Comparison of ENCODE assay signal across 16 mouse cellular contexts in the genomic region with DNA sequence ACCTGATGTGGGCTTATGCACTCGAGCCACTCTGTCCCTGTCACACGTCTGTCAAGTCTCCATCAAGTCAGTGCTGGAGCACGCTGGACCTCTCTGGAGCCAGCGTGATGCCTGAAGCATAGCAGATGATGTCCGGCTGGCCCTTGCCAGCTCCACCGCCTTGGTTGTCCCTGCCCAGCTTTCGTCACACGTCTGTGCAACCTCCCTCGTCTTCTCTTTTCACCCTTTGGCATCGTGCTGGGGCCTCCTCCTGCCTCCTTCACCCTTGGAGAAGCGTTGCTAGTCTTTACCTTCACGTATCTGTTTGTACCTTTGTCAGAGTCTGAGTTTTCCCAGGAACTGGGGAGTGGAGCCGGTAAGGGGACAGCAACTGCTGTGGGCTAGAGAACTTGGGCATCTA. TPM values are rescaled to one million over a fixed set of nuclear protein-coding genes. Genes with fewer than 3 reads are reported as not detected.
A peak's percentile ranks its signal among the peaks of the same experiment; 100 is the strongest.
DNase-seq lines count a peak whose midpoint lies in the region; ATAC-seq lines count a peak whose summit lies in the region.
"Had no signal": no experiment of that assay in that cellular context is flagged by ENCODE, and none has a peak within 500 bp of the region (broad histone marks: within the 10 kb centered on the region; RNA-seq: fewer than 3 reads in every experiment).

No protein-coding gene starts in this region.

- H3K4me3 ChIP-seq in heart, embryonic 15.5 days: no peak overlapping the region
- no peak overlapping the region for H3K4me3 ChIP-seq in neural tube, embryonic 12.5 days

- intact Hi-C loops in heart, postnatal 10 days (cut with DNase I): no loop called here

- no peak overlapping the region for H3K9ac ChIP-seq in heart, embryonic 15.5 days
- H3K9ac ChIP-seq in neural tube, embryonic 12.5 days: no peak overlapping the region

- DNase-seq in cerebellum, postnatal 36 days: no peak
- no peak for DNase-seq in heart, postnatal 10 days
- no peak for DNase-seq in neural tube, embryonic 10.5 days (ENCODE audit: extremely low spot score, low spot score)
- DNase-seq in layer of hippocampus, postnatal 10 days (ENCODE audit: low spot score in 2 of 2): no peak
- no peak for DNase-seq in frontal cortex, postnatal 10 days (ENCODE audit: low spot score in 2 of 2)
- DNase-seq: gastrocnemius, postnatal 36 days had no signal

- H3K9me3 ChIP-seq in heart, embryonic 15.5 days (replicated peaks): no peaks in the 10 kb centered on the region
- H3K9me3 ChIP-seq in neural tube, embryonic 12.5 days: no peaks in the 10 kb centered on the region

- 38% methylated on average over 13 of the region's 13 CpGs for WGBS in heart, embryonic 15.5 days
- 87% methylated on average over 13 of the region's 13 CpGs for WGBS in neural tube, embryonic 12.5 days

- H3K4me2 ChIP-seq in heart, embryonic 15.5 days: peak overlapping the region; percentile 43
- 0 out of 2 replicates have a peak overlapping the region, but pooled peaks have one; percentile 1 for H3K4me2 ChIP-seq in neural tube, embryonic 12.5 days (replicated peaks)

- peak overlapping the region; percentile 21; the same call in 1 of the 2 replicates for H3K27ac ChIP-seq in heart, embryonic 15.5 days
- no peak overlapping the region for H3K27ac ChIP-seq in neural tube, embryonic 12.5 days

- H3K36me3 ChIP-seq in heart, embryonic 15.5 days: no peaks in the 10 kb centered on the region
- H3K36me3 ChIP-seq in neural tube, embryonic 12.5 days: no peaks in the 10 kb centered on the region

- ATAC-seq in cerebellum, adult (ENCODE audit: insufficient number of reproducible peaks, low FRiP score, low TSS enrichment): 0 out of 2 replicates have a peak, but pooled peaks have one; percentile 15
- ATAC-seq in heart, embryonic 15.5 days (replicated peaks; ENCODE audit: insufficient number of reproducible peaks, insufficient read depth, low FRiP score, low read depth): no peak
- no peak for ATAC-seq in neural tube, embryonic 12.5 days (ENCODE audit: low FRiP score, low read depth)
- ATAC-seq: intestine, postnatal 0 days had no signal

- peaks cover 16% of the 10 kb centered on the region; the same call in 1 of the 2 replicates for H3K27me3 ChIP-seq in heart, embryonic 15.5 days
- H3K27me3 ChIP-seq in neural tube, embryonic 12.5 days (replicated peaks): no peaks in the 10 kb centered on the region

- H3K4me1 ChIP-seq in heart, embryonic 15.5 days (replicated peaks): peaks cover 21% of the 10 kb centered on the region
- H3K4me1 ChIP-seq in neural tube, embryonic 12.5 days: peaks cover 19% of the 10 kb centered on the region; the same call in 1 of the 2 replicates

RNA-seq across cellular contexts. Expression of a gene that starts 13.1 kb away (rescaled TPM):
- not detected in 2 replicates for polyA plus RNA-seq in heart, embryonic 15.5 days (2015; fragmentation: Nextera tagmentation; extraction: Ambion mirVana)
- total RNA-seq in heart, postnatal 10 days (2021): not detected
- 0.60 and 1.1 TPM in 2 replicates for polyA plus RNA-seq in neural tube, embryonic 12.5 days (2016; fragmentation: Nextera tagmentation; extraction: Ambion mirVana)
- not detected for total RNA-seq in layer of hippocampus, postnatal 10 days (2021)
- total RNA-seq: gastrocnemius, postnatal 36 days had no signal
- polyA plus RNA-seq: forebrain, embryonic 11.5 days; intestine, postnatal 0 days; large intestine, adult 2 months; liver, embryonic 16.5 days; stomach, embryonic 14.5 days had no signal

RNA-seq across cellular contexts. Expression of a gene that starts 23.7 kb away (rescaled TPM):
- polyA plus RNA-seq in heart, embryonic 15.5 days (2015; fragmentation: Nextera tagmentation; extraction: Ambion mirVana): 0.72 and 2.7 TPM in 2 replicates
- under 1 TPM; 0.38 to 0.74 TPM for total RNA-seq in heart, postnatal 10 days (2021)
- 2.3 and 2.9 TPM in 2 replicates for polyA plus RNA-seq in neural tube, embryonic 12.5 days (2016; fragmentation: Nextera tagmentation; extraction: Ambion mirVana)
- under 1 TPM; 0.32 to 0.62 TPM for total RNA-seq in layer of hippocampus, postnatal 10 days (2021)
- total RNA-seq: gastrocnemius, postnatal 36 days had no signal
- polyA plus RNA-seq: intestine, postnatal 0 days had no signal

RNA-seq across cellular contexts. Expression of a gene that starts 35.4 kb away (rescaled TPM):
- polyA plus RNA-seq in heart, embryonic 15.5 days (2015; fragmentation: Nextera tagmentation; extraction: Ambion mirVana): not detected in 2 replicates
- not detected for total RNA-seq in heart, postnatal 10 days (2021)
- polyA plus RNA-seq in neural tube, embryonic 12.5 days (2016; fragmentation: Nextera tagmentation; extraction: Ambion mirVana): not detected in 2 replicates
- not detected for total RNA-seq in layer of hippocampus, postnatal 10 days (2021)
- total RNA-seq: gastrocnemius, postnatal 36 days; left cerebral cortex, postnatal 10 days had no signal
- polyA plus RNA-seq: forebrain, embryonic 11.5 days; intestine, postnatal 0 days; large intestine, adult 2 months; liver, embryonic 16.5 days; stomach, embryonic 14.5 days; urinary bladder, adult 2 months had no signal

RNA-seq across cellular contexts. Expression of a gene that starts 37.2 kb away (rescaled TPM):
- polyA plus RNA-seq in heart, embryonic 15.5 days (2015; fragmentation: Nextera tagmentation; extraction: Ambion mirVana): 112 and 125 TPM in 2 replicates
- total RNA-seq in heart, postnatal 10 days (2021): 10 to 100 TPM; 28.7 to 29.6 TPM
- 207 and 218 TPM in 2 replicates for polyA plus RNA-seq in neural tube, embryonic 12.5 days (2016; fragmentation: Nextera tagmentation; extraction: Ambion mirVana)
- total RNA-seq in layer of hippocampus, postnatal 10 days (2021): 10 to 100 TPM; 13.6 TPM

RNA-seq across cellular contexts. Expression of a gene that starts 55.9 kb away (rescaled TPM):
- 1.4 and 2.4 TPM in 2 replicates for polyA plus RNA-seq in heart, embryonic 15.5 days (2015; fragmentation: Nextera tagmentation; extraction: Ambion mirVana)
- under 1 TPM; 0.69 to 0.72 TPM for total RNA-seq in heart, postnatal 10 days (2021)
- 54.3 and 62.6 TPM in 2 replicates for polyA plus RNA-seq in neural tube, embryonic 12.5 days (2016; fragmentation: Nextera tagmentation; extraction: Ambion mirVana)
- 10 to 100 TPM; 50.7 to 54.6 TPM for total RNA-seq in layer of hippocampus, postnatal 10 days (2021)
